Mouse (Mus musculus) urinary bladder, postnatal 25 days (tissue): ENCODE data around the gene Itgb4.
A peak's percentile ranks its signal among the peaks of the same experiment; 100 is the strongest.
"Not testable (repeated sequence)": the region's sequence is repeated elsewhere in the genome, so short reads cannot be mapped to it uniquely, and the experiment has no call there.

ENCODE experiments used
- DNase-seq: peaks from one replicate; pipeline ENCODE4 v3.0.0; 2022; ENCODE audit warnings: low spot score

Itgb4 gene

GRCm38 (mm10) chr11:116008832-116009375, 34.4 kb downstream of the Itgb4 start:
- no peak for DNase-seq

GRCm38 (mm10) chr11:116009661-116010060, 35.2 kb downstream of the Itgb4 start:
- DNase-seq, result no peak

GRCm38 (mm10) chr11:116010146-116010545, 35.6 kb downstream of the Itgb4 start:
- DNase-seq, result no peak

- no peak for DNase-seq
These were observed 36.4 kb downstream of the Itgb4 start for GRCm38 (mm10) chr11:116010948-116011347.

GRCm38 (mm10) chr11:116011529-116012261, 37.2 kb downstream of the Itgb4 start:
- DNase-seq, result no peak

DNA sequence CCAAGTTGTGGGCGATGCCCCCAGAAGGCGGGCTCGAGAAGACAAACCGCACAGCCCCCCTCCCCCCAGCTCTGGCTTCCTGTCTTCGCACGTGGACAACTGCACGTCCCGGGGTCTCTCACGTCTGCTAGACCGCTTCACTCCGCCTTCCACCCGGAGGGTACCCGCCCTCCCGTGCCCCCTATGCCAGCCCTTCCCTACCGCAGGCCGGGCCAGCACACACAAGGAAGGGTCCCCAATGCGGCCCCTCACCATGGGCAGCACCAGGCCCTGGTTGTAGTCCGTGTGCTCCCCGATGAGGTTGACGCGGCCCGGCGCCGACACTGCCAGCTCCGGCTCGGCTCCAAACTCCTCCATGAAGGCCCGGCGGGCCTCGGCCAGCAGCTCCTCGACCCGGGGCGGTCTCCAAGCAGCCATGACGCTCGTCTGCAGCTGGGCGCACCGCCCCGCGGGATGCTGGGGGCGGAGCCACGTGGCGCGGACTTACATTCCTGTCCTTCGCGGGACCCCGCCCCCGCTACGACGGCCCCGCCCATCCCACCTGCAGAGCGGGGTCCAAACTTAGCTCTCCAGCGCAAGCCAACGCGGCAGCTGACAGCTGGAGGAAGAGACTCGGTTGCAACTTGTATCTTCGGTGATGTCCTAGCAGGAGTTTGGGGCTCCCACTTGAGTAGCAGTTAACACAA, 37.9 kb downstream of the Itgb4 start, which contains the start of gene Galk1:
Gene Galk1, minus strand, starts transcription at position 458 of the 686 bp plus-strand sequence.
- DNase-seq, result peak; percentile 86

- DNase-seq, result no peak
These were observed 40.3 kb downstream of the Itgb4 start for GRCm38 (mm10) chr11:116014821-116015220.

- no peak for DNase-seq
These were observed 43.6 kb downstream of the Itgb4 start for GRCm38 (mm10) chr11:116018106-116018505.

GRCm38 (mm10) chr11:116018867-116019266, 44.4 kb downstream of the Itgb4 start:
- DNase-seq, result not testable (repeated sequence)

- no peak for DNase-seq
These were observed 44.9 kb downstream of the Itgb4 start for GRCm38 (mm10) chr11:116019360-116019791.

GRCm38 (mm10) chr11:116019976-116020411, 45.5 kb downstream of the Itgb4 start:
- no peak for DNase-seq

DNA sequence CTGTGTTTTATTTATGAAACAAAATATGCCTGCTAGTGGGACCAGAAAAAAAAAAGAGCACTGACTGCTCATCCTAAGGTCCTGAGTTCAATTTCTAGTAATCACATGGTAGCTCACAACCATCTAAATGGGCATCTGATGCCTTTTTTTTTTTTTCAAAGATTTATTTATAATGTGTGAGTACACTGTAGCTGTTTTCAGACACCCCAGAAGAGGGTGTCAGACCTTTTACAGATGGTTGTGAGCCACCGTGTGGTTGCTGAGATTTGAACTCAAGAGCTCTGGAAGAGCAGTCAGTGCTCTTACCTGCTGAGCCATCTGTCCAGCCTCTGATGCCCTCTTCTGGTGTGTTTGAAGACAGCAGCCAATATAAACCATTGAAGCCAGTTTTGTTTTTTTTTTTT, 46.0 kb downstream of the Itgb4 start:
- no peak for DNase-seq

- DNase-seq, result no peak
These were observed 47.1 kb downstream of the Itgb4 start for GRCm38 (mm10) chr11:116021328-116022220.

DNA sequence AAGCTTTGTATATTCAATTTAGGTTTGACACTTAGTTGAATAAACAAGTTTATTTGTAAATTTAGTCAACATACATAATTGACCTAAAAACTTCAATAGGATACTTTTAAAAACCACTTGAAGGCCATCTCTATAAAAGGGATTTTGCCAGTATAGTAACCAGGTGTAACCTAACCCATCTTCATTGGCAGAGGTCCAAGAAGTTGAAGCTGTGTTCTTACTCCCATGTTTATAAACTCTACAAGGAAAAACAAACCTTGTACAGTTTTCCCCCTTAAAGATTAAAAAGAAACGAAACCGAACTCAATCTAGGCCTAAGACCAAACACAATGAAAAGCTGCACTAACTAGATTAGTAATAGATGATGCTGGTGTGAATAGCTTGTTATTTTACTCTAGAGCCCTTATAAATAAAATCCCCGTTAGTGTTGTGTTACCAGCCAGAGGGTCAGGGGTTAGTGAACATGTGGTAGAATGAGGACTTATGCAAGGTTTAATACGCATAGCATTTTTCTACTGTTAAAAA, 47.8 kb downstream of the Itgb4 start:
- DNase-seq, result no peak

- not testable (repeated sequence) for DNase-seq
These were observed 48.7 kb downstream of the Itgb4 start for GRCm38 (mm10) chr11:116023074-116023770.

- DNase-seq, result peak; percentile 74
These were observed 49.4 kb downstream of the Itgb4 start for GRCm38 (mm10) chr11:116023771-116024355.

GRCm38 (mm10) chr11:116024356-116024808, 49.9 kb downstream of the Itgb4 start:
- DNase-seq, result peak; percentile 95

DNA sequence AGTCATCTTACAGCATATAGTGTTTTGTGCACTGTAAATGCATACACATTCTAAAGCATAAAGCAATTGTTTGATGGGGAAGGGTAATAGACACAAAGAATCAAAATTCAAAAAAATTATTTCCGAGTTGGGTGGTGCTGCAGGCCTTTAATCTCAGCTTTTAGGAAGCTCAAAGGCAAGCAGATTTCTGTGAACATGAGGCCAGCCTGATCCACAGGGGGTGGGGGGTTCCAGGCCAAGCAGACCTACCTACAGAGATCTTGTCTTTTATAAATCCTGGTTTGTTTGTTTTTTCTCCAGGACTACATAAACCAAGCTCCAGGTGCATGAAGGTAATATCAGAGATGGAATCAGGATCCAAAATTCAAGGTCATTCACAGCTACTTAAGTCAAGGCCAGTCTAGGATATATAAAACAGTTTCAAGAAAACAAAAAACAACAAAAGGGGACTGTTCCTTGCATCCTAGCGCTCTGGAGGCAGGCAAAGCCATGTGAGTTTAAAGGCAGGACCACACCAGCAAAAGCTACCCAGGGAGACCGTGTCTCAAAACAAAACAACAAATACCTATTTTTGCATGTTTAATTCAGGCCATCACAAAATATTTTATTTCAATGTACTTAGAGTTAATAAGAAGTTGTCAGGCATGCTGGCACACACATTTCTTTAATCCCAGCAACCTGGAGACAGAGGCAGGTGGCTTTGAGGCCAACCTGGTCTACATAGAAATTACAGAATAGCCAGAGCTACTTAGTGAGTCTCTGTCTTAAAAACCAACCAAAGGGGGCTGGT, 50.7 kb downstream of the Itgb4 start:
- DNase-seq, result no peak

DNA sequence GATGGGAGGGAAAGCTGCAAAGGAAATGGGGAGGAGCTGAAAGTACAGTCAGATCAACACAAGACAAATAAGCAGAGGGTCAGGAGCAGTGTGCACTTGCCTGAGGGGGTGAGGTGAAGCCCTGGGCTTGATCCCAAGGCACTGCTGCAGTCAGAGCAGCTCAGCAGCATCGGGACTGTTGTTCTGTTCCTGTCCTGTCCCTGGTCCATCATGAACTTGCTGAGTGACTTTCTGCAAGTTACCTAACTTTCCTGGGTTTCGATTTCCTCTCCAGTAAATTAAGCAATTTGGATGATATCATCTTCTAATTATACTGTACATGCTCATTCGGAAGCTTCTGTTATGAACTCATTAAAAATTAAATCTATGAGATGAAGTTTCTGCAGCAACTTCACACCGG, 53.2 kb downstream of the Itgb4 start, which contains the start of gene H3f3b:
Gene H3f3b, minus strand, starts transcription at position 207 of the 400 bp plus-strand sequence.
- DNase-seq, result no peak
